Mouse (Mus musculus) kidney, embryonic 15.5 days (tissue): ENCODE measurements at regions not wholly inside any gene's neighbourhood (a gene's known extent, or its start where the extent isn't known, plus 50 kb on each side); places are given as distances from the start of the nearest gene placed in this dataset.
A peak's percentile ranks its signal among the peaks of the same experiment; 100 is the strongest.

ENCODE experiments used
- ATAC-seq: fragments of 200-750 bp; cut with Nextera tagmentation; replicated peaks from 2 replicates; pipeline ENCODE4 v1.8.0; 2017; ENCODE audit warnings: moderate TSS enrichment; ENCODE audit not compliant: low FRiP score
- H3K27ac ChIP-seq: fragments of 300-500 bp; sonication (generic); 2 replicates; pipeline ENCODE4 v1.5.1; 2015; ENCODE audit warnings: mild to moderate bottlenecking, inconsistent platforms
- H3K27me3 ChIP-seq: fragments of 300-500 bp; sonication (generic); 2 replicates; pipeline ENCODE4 v1.6.1; 2015; ENCODE audit warnings: inconsistent platforms
- H3K36me3 ChIP-seq: fragments of 300-500 bp; sonication (generic); 2 replicates; pipeline ENCODE4 v1.6.1; 2015; ENCODE audit warnings: inconsistent platforms
- H3K4me1 ChIP-seq: fragments of 300-500 bp; sonication (generic); 2 replicates; pipeline ENCODE4 v1.6.1; 2015; ENCODE audit warnings: inconsistent platforms
- H3K4me2 ChIP-seq: fragments of 300-500 bp; sonication (generic); 2 replicates; pipeline ENCODE4 v1.6.1; 2015; ENCODE audit warnings: moderate library complexity, mild to moderate bottlenecking, inconsistent platforms
- H3K4me3 ChIP-seq: fragments of 300-500 bp; sonication (generic); replicated peaks from 2 replicates; pipeline ENCODE4 v1.5.1; 2015; ENCODE audit warnings: mild to moderate bottlenecking, inconsistent platforms
- H3K9ac ChIP-seq: fragments of 300-500 bp; sonication (generic); 2 replicates; pipeline ENCODE4 v1.6.1; 2015; ENCODE audit warnings: mild to moderate bottlenecking, inconsistent platforms
- H3K9me3 ChIP-seq: fragments of 300-500 bp; sonication (generic); replicated peaks from 2 replicates; pipeline ENCODE4 v1.6.1; 2016; ENCODE audit warnings: inconsistent platforms
- WGBS: fragments of 180-500 bp; shearing (Covaris S2); methylation state at CpG from one replicate; pipeline ENCODE4 v1.1.7; 2015; ENCODE audit warnings: mixed read lengths; 5-methylcytosine and 5-hydroxymethylcytosine counted together

GRCm38 (mm10) chr2:173426191-173427065 lies 96.0 kb upstream of the 1700021F07Rik start:
- peaks cover 7% of the 10 kb centered on the region; the same call in 1 of the 2 replicates for H3K4me1 ChIP-seq
- no peak overlapping the region for H3K27ac ChIP-seq
- no peak overlapping the region for H3K4me3 ChIP-seq
- H3K9ac ChIP-seq: no peak overlapping the region
- H3K27me3 ChIP-seq: 0 out of 2 replicates have a peak, but pooled peaks cover 11% of the 10 kb centered on the region
- 73% methylated on average over 16 of the region's 16 CpGs for WGBS
- no peak for ATAC-seq
- H3K4me2 ChIP-seq: no peak overlapping the region
- H3K36me3 ChIP-seq: no peaks in the 10 kb centered on the region
- no peaks in the 10 kb centered on the region for H3K9me3 ChIP-seq

GRCm38 (mm10) chr2:173427888-173428450 lies 94.4 kb upstream of the 1700021F07Rik start:
- Histone ChIP-seq H3K9ac (no peak overlapping the region), H3K27ac (no peak overlapping the region), H3K4me2 (no peak overlapping the region), H3K4me3 (no peak overlapping the region), H3K4me1 (peaks cover 22% of the 10 kb centered on the region), H3K9me3 (no peaks in the 10 kb centered on the region), H3K36me3 (no peaks in the 10 kb centered on the region), H3K27me3 (0 out of 2 replicates have a peak, but pooled peaks cover 11% of the 10 kb centered on the region)
- ATAC-seq: no peak
- WGBS: 66% methylated on average over 10 of the region's 10 CpGs

- peaks cover 14% of the 10 kb centered on the region; the same call in 1 of the 2 replicates for H3K27me3 ChIP-seq
- H3K9ac ChIP-seq: no peak overlapping the region
- peak overlapping the region; percentile 73 for H3K27ac ChIP-seq
- H3K4me1 ChIP-seq: peaks cover 23% of the 10 kb centered on the region
- no peaks in the 10 kb centered on the region for H3K9me3 ChIP-seq
- WGBS: 31% methylated on average over 5 of the region's 5 CpGs
- H3K36me3 ChIP-seq: no peaks in the 10 kb centered on the region
- H3K4me2 ChIP-seq: no peak overlapping the region
- no peak for ATAC-seq
- H3K4me3 ChIP-seq: no peak overlapping the region
These were observed 90.5 kb upstream of the 1700021F07Rik start for GRCm38 (mm10) chr2:173431841-173432240.

- peak; percentile 68 for ATAC-seq
- H3K36me3 ChIP-seq: no peaks in the 10 kb centered on the region
- 14% methylated on average over 3 of the region's 3 CpGs for WGBS
- no peak overlapping the region for H3K4me2 ChIP-seq
- no peak overlapping the region for H3K4me3 ChIP-seq
- H3K4me1 ChIP-seq: peaks cover 23% of the 10 kb centered on the region
- peaks cover 12% of the 10 kb centered on the region; the same call in 1 of the 2 replicates for H3K27me3 ChIP-seq
- H3K9me3 ChIP-seq: no peaks in the 10 kb centered on the region
- H3K9ac ChIP-seq: no peak overlapping the region
- peak overlapping the region; percentile 73 for H3K27ac ChIP-seq
These were observed 90.1 kb upstream of the 1700021F07Rik start for GRCm38 (mm10) chr2:173432258-173432657.

- 71% methylated on average over 9 of the region's 9 CpGs for WGBS
- Histone ChIP-seq H3K27ac (peak overlapping the region; percentile 73), H3K4me3 (no peak overlapping the region), H3K4me1 (peaks cover 21% of the 10 kb centered on the region), H3K36me3 (no peaks in the 10 kb centered on the region), H3K9me3 (no peaks in the 10 kb centered on the region), H3K4me2 (no peak overlapping the region), H3K9ac (no peak overlapping the region), H3K27me3 (peaks cover 7% of the 10 kb centered on the region; the same call in 1 of the 2 replicates)
- peak; percentile 55; the same call in 1 of the 2 replicates for ATAC-seq
These were observed 89.3 kb upstream of the 1700021F07Rik start for GRCm38 (mm10) chr2:173432886-173433624.

- 77% methylated on average over 3 of the region's 3 CpGs for whole genome bisulfite sequencing
- H3K4me3 ChIP-seq: no peak overlapping the region
- no peak overlapping the region for H3K9ac ChIP-seq
- H3K27ac ChIP-seq: no peak overlapping the region
- H3K27me3 ChIP-seq: peaks cover 7% of the 10 kb centered on the region
- no peak overlapping the region for H3K4me2 ChIP-seq
- no peak for ATAC-seq
- no peaks in the 10 kb centered on the region for H3K36me3 ChIP-seq
- H3K4me1 ChIP-seq: peaks cover 18% of the 10 kb centered on the region
- H3K9me3 ChIP-seq: no peaks in the 10 kb centered on the region
These were observed 85.8 kb upstream of the 1700021F07Rik start for GRCm38 (mm10) chr2:173436580-173436979.

- Histone ChIP-seq H3K36me3 (no peaks in the 10 kb centered on the region), H3K27me3 (peaks cover 14% of the 10 kb centered on the region), H3K27ac (no peak overlapping the region), H3K4me2 (no peak overlapping the region), H3K4me3 (no peak overlapping the region), H3K9ac (no peak overlapping the region), H3K4me1 (peaks cover 18% of the 10 kb centered on the region), H3K9me3 (no peaks in the 10 kb centered on the region)
- 67% methylated on average over 9 of the region's 9 CpGs for WGBS
- no peak for ATAC-seq
These were observed 83.4 kb upstream of the 1700021F07Rik start for GRCm38 (mm10) chr2:173439031-173439430.

- Histone ChIP-seq H3K27ac (no peak overlapping the region), H3K9ac (no peak overlapping the region), H3K36me3 (no peaks in the 10 kb centered on the region), H3K4me1 (peaks cover 15% of the 10 kb centered on the region), H3K27me3 (peaks cover 14% of the 10 kb centered on the region; the same call in 1 of the 2 replicates), H3K9me3 (no peaks in the 10 kb centered on the region), H3K4me3 (no peak overlapping the region), H3K4me2 (no peak overlapping the region)
- WGBS: 79% methylated on average over 11 of the region's 11 CpGs
- no peak for ATAC-seq
These were observed 80.3 kb upstream of the 1700021F07Rik start for GRCm38 (mm10) chr2:173442056-173442455.

- WGBS: 13% methylated on average over 10 of the region's 10 CpGs
- peaks cover 15% of the 10 kb centered on the region for H3K4me1 ChIP-seq
- no peak overlapping the region for H3K4me2 ChIP-seq
- H3K9ac ChIP-seq: no peak overlapping the region
- no peak overlapping the region for H3K4me3 ChIP-seq
- 0 out of 2 replicates have a peak, but pooled peaks have one; percentile 41 for ATAC-seq
- no peaks in the 10 kb centered on the region for H3K9me3 ChIP-seq
- no peak overlapping the region for H3K27ac ChIP-seq
- no peaks in the 10 kb centered on the region for H3K36me3 ChIP-seq
- H3K27me3 ChIP-seq: peaks cover 14% of the 10 kb centered on the region; the same call in 1 of the 2 replicates
These were observed 79.1 kb upstream of the 1700021F07Rik start for GRCm38 (mm10) chr2:173443262-173443661.

- Histone ChIP-seq H3K4me3 (no peak overlapping the region), H3K4me1 (peaks cover 18% of the 10 kb centered on the region), H3K27ac (no peak overlapping the region), H3K9me3 (no peaks in the 10 kb centered on the region), H3K9ac (no peak overlapping the region), H3K27me3 (peaks cover 14% of the 10 kb centered on the region; the same call in 1 of the 2 replicates), H3K36me3 (no peaks in the 10 kb centered on the region), H3K4me2 (no peak overlapping the region)
- no peak for ATAC-seq
- WGBS: 86% methylated on average over 9 of the region's 9 CpGs
These were observed 78.0 kb upstream of the 1700021F07Rik start for GRCm38 (mm10) chr2:173444386-173444785.

GRCm38 (mm10) chr2:173445039-173445438 lies 77.3 kb upstream of the 1700021F07Rik start:
- H3K36me3 ChIP-seq: no peaks in the 10 kb centered on the region
- H3K27me3 ChIP-seq: peaks cover 11% of the 10 kb centered on the region; the same call in 1 of the 2 replicates
- no peak overlapping the region for H3K4me2 ChIP-seq
- no peak for ATAC-seq
- H3K9me3 ChIP-seq: no peaks in the 10 kb centered on the region
- peaks cover 22% of the 10 kb centered on the region for H3K4me1 ChIP-seq
- H3K9ac ChIP-seq: no peak overlapping the region
- no peak overlapping the region for H3K27ac ChIP-seq
- 83% methylated on average over 3 of the region's 3 CpGs for WGBS
- H3K4me3 ChIP-seq: no peak overlapping the region
